Comparison of ENCODE assay signal across 20 mouse cellular contexts in genomic region chr7:18917931-18918330, GRCm38 (mm10). TPM values are rescaled to one million over a fixed set of nuclear protein-coding genes. Genes with fewer than 3 reads are reported as not detected.
A peak's percentile ranks its signal among the peaks of the same experiment; 100 is the strongest.
DNase-seq lines count a peak whose midpoint lies in the region; ATAC-seq lines count a peak whose summit lies in the region.
"Had no signal": no experiment of that assay in that cellular context is flagged by ENCODE, and none has a peak within 500 bp of the region (broad histone marks: within the 10 kb centered on the region; RNA-seq: fewer than 3 reads in every experiment).

No protein-coding gene starts in this region.

- no peak overlapping the region for H3K4me2 ChIP-seq in hindbrain, embryonic 16.5 days (ENCODE audit: low read length)
- H3K4me2 ChIP-seq in hindbrain, embryonic 14.5 days (replicated peaks), result no peak overlapping the region
- H3K4me2 ChIP-seq in liver, embryonic 11.5 days, result no peak overlapping the region
- H3K4me2 ChIP-seq: embryonic facial prominence, embryonic 12.5 days; hindbrain, embryonic 13.5 days; neural tube, embryonic 12.5 days had no signal

- no peaks in the 10 kb centered on the region for H3K27me3 ChIP-seq in hindbrain, embryonic 16.5 days (replicated peaks; ENCODE audit: control insufficient read depth, insufficient read depth, low read length)
- H3K27me3 ChIP-seq in hindbrain, embryonic 14.5 days (ENCODE audit: control insufficient read depth, insufficient read depth, low read length), result no peaks in the 10 kb centered on the region
- peaks cover 7% of the 10 kb centered on the region for H3K27me3 ChIP-seq in liver, embryonic 11.5 days (replicated peaks; ENCODE audit: control insufficient read depth, insufficient read depth, low read length)
- H3K27me3 ChIP-seq: hindbrain, embryonic 13.5 days; neural tube, embryonic 12.5 days had no signal

- 47% methylated on average over 3 of the region's 3 CpGs for WGBS in hindbrain, embryonic 16.5 days
- 58% methylated on average over 3 of the region's 3 CpGs for WGBS in hindbrain, embryonic 14.5 days
- WGBS in liver, embryonic 11.5 days, result 64% methylated on average over 3 of the region's 3 CpGs

- no peak overlapping the region for H3K4me3 ChIP-seq in hindbrain, embryonic 16.5 days (ENCODE audit: low read length)
- H3K4me3 ChIP-seq in hindbrain, embryonic 14.5 days (replicated peaks; ENCODE audit: low read length), result no peak overlapping the region
- no peak overlapping the region for H3K4me3 ChIP-seq in liver, embryonic 11.5 days (ENCODE audit: low read depth, low read length)
- H3K4me3 ChIP-seq: embryonic facial prominence, embryonic 12.5 days; forebrain, embryonic 10.5 days; hindbrain, embryonic 13.5 days; neural tube, embryonic 12.5 days had no signal

- DNase-seq in adrenal gland, postnatal 36 days, result peak; percentile 30 to 37
- no peak for DNase-seq in adrenal gland, postnatal 25 days
- no peak for DNase-seq in hindbrain, embryonic 14.5 days (ENCODE audit: low spot score)
- DNase-seq in right cerebral cortex, postnatal 10 days (ENCODE audit: low spot score in 2 of 2), result peak; percentile 61 to 67
- DNase-seq in right cerebral cortex, postnatal 14 days, result no peak
- DNase-seq in liver, embryonic 11.5 days (ENCODE audit: low spot score), result no peak
- DNase-seq in urinary bladder, adult 18-20 months (ENCODE audit: low spot score in 2 of 2), result no peak
- DNase-seq: B cell, adult 2 months; gastrocnemius, postnatal 10 days; liver, postnatal 0 days; thymus, postnatal 4 days had no signal

- H3K27ac ChIP-seq in hindbrain, embryonic 16.5 days (ENCODE audit: low read depth, low read length), result 0 out of 2 replicates have a peak overlapping the region, but pooled peaks have one; percentile 34
- no peak overlapping the region for H3K27ac ChIP-seq in hindbrain, embryonic 14.5 days
- no peak overlapping the region for H3K27ac ChIP-seq in liver, embryonic 11.5 days (ENCODE audit: low read depth, low read length)
- H3K27ac ChIP-seq: embryonic facial prominence, embryonic 12.5 days; forebrain, embryonic 10.5 days; hindbrain, embryonic 13.5 days; neural tube, embryonic 12.5 days had no signal

- H3K4me1 ChIP-seq in hindbrain, embryonic 16.5 days (ENCODE audit: control insufficient read depth, insufficient read depth, low read depth, low read length), result peaks cover 18% of the 10 kb centered on the region
- H3K4me1 ChIP-seq in hindbrain, embryonic 14.5 days (replicated peaks; ENCODE audit: control insufficient read depth, insufficient read depth, low read length), result peaks cover 18% of the 10 kb centered on the region
- no peaks in the 10 kb centered on the region for H3K4me1 ChIP-seq in liver, embryonic 11.5 days (replicated peaks; ENCODE audit: control insufficient read depth, insufficient read depth, low read length)
- H3K4me1 ChIP-seq: embryonic facial prominence, embryonic 12.5 days had no signal

- H3K36me3 ChIP-seq in hindbrain, embryonic 16.5 days (ENCODE audit: control insufficient read depth, insufficient read depth, low read length), result no peaks in the 10 kb centered on the region
- no peaks in the 10 kb centered on the region for H3K36me3 ChIP-seq in hindbrain, embryonic 14.5 days (replicated peaks; ENCODE audit: control insufficient read depth, insufficient read depth)
- H3K36me3 ChIP-seq in liver, embryonic 11.5 days (ENCODE audit: control insufficient read depth, insufficient read depth, low read length), result no peaks in the 10 kb centered on the region
- H3K36me3 ChIP-seq: embryonic facial prominence, embryonic 12.5 days; forebrain, embryonic 10.5 days; hindbrain, embryonic 13.5 days; neural tube, embryonic 12.5 days had no signal

- no peak for ATAC-seq in hindbrain, embryonic 16.5 days
- ATAC-seq in hindbrain, embryonic 14.5 days (ENCODE audit: low FRiP score), result no peak
- no peak for ATAC-seq in liver, embryonic 11.5 days (replicated peaks; ENCODE audit: low FRiP score)
- ATAC-seq: activated CD4-positive, CD25-positive, alpha-beta regulatory T cell, adult 4 months; intestine, postnatal 0 days; liver, postnatal 0 days; Patski had no signal

- H3K9me3 ChIP-seq in hindbrain, embryonic 16.5 days (ENCODE audit: control insufficient read depth, low read length), result no peaks in the 10 kb centered on the region
- no peaks in the 10 kb centered on the region for H3K9me3 ChIP-seq in hindbrain, embryonic 14.5 days (ENCODE audit: control insufficient read depth, low read length)
- H3K9me3 ChIP-seq in liver, embryonic 11.5 days (ENCODE audit: control insufficient read depth, low read length), result no peaks in the 10 kb centered on the region
- H3K9me3 ChIP-seq: embryonic facial prominence, embryonic 12.5 days; forebrain, embryonic 10.5 days; hindbrain, embryonic 13.5 days; neural tube, embryonic 12.5 days had no signal

- no peak overlapping the region for H3K9ac ChIP-seq in hindbrain, embryonic 16.5 days (ENCODE audit: low read depth, low read length)
- no peak overlapping the region for H3K9ac ChIP-seq in hindbrain, embryonic 14.5 days
- no peak overlapping the region for H3K9ac ChIP-seq in liver, embryonic 11.5 days (ENCODE audit: low read depth, low read length)
- H3K9ac ChIP-seq: embryonic facial prominence, embryonic 12.5 days; hindbrain, embryonic 13.5 days; liver, postnatal 0 days; neural tube, embryonic 12.5 days had no signal

RNA-seq across cellular contexts. Expression of gene Ccdc61, which starts 7.7 kb away (rescaled TPM):
- total RNA-seq in adrenal gland, postnatal 36 days (2021), result 10 to 100 TPM; 11.5 to 12.1 TPM
- total RNA-seq in adrenal gland, postnatal 25 days (2021), result 16.5 and 20.8 TPM in 2 replicates
- 29.1 and 35.7 TPM in 2 replicates for polyA plus RNA-seq in hindbrain, embryonic 16.5 days (2015; fragmentation: Nextera tagmentation; extraction: Ambion mirVana)
- polyA plus RNA-seq in hindbrain, embryonic 14.5 days (2014; fragmentation: Nextera tagmentation; extraction: Ambion mirVana), result 23.9 and 24.0 TPM in 2 replicates
- polyA plus RNA-seq in liver, embryonic 11.5 days (2014; fragmentation: Nextera tagmentation; extraction: Ambion mirVana), result 20.8 and 21.1 TPM in 2 replicates

RNA-seq across cellular contexts. Expression of gene Nova2, which starts 7.8 kb away (rescaled TPM):
- total RNA-seq in adrenal gland, postnatal 36 days (2021), result 1 to 10 TPM; 3.7 to 5.4 TPM
- total RNA-seq in adrenal gland, postnatal 25 days (2021), result 4.9 and 6.2 TPM in 2 replicates
- polyA plus RNA-seq in hindbrain, embryonic 16.5 days (2015; fragmentation: Nextera tagmentation; extraction: Ambion mirVana), result 10.4 and 12.3 TPM in 2 replicates
- polyA plus RNA-seq in hindbrain, embryonic 14.5 days (2014; fragmentation: Nextera tagmentation; extraction: Ambion mirVana), result 15.4 and 16.3 TPM in 2 replicates
- polyA plus RNA-seq in liver, embryonic 11.5 days (2014; fragmentation: Nextera tagmentation; extraction: Ambion mirVana), result 0.22 and 0.41 TPM in 2 replicates
- total RNA-seq: megakaryocyte-erythroid progenitor cell, adult 5-6 weeks had no signal
- polyA plus RNA-seq: activated CD4-positive, CD25-positive, alpha-beta regulatory T cell, adult 4 months had no signal

RNA-seq across cellular contexts. Expression of gene Pglyrp1, which starts 46.8 kb away (rescaled TPM):
- total RNA-seq in adrenal gland, postnatal 36 days (2021), result 1 to 10 TPM in 1 of 2 experiments, under 1 TPM in 1; 0.56 to 1.3 TPM
- 1.9 and 2.0 TPM in 2 replicates for total RNA-seq in adrenal gland, postnatal 25 days (2021)
- polyA plus RNA-seq in hindbrain, embryonic 16.5 days (2015; fragmentation: Nextera tagmentation; extraction: Ambion mirVana), result 31.2 and 36.7 TPM in 2 replicates
- 24.5 and 25.2 TPM in 2 replicates for polyA plus RNA-seq in hindbrain, embryonic 14.5 days (2014; fragmentation: Nextera tagmentation; extraction: Ambion mirVana)
- polyA plus RNA-seq in liver, embryonic 11.5 days (2014; fragmentation: Nextera tagmentation; extraction: Ambion mirVana), result 7.9 TPM in 2 replicates

Comparison
In these comparisons a context has a peak if more than half of its experiments do, and no peak if none do; other contexts are left out.
1. DNase-seq: peak in adrenal gland, postnatal 36 days (2 of 2) and right cerebral cortex, postnatal 10 days (2 of 2); none in adrenal gland, postnatal 25 days (single experiment), hindbrain, embryonic 14.5 days (single experiment), right cerebral cortex, postnatal 14 days (single experiment), liver, embryonic 11.5 days (single experiment) and urinary bladder, adult 18-20 months (0 of 2).